Mouse (Mus musculus) adrenal gland, adult (tissue): ENCODE results near the gene Olfr658.

Source experiments
- DNase-seq, 2 experiments: peaks; one replicate each; pipeline ENCODE4 v3.0.0; 2022 to 2023; ENCODE audit warnings: low spot score in 1 of 2; ENCODE audit not compliant: inconsistent age in 2 of 2

The Olfr658 gene

GRCm38 (mm10) chr7:104646841-104647482 is at the start of gene Olfr658:
Gene Olfr658, minus strand, starts transcription at chr7:104647305.
- DNase-seq = peak; percentile 35 to 67

DNA sequence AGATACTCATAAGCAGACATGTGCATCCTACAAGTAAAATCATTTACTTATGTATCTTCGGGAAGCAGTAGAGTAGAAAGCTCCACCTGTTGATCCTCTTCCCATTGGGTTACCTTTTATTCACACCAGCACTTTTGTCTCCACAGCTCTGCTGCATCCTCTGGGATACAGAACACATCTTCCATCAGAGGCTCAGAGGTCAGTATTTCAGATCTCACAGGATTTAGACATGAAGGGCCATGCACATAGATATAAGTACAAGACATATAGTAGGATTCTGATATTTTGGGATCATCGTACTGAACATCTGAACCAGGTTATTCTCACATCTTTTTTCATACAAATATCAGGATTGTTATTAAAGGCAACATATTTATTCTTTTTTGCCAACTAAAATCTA is 39.1 kb upstream of the Olfr658 start, which contains the start of gene Olfr661:
Gene Olfr661 (plus strand): TSS at position 301 of the 400 bp plus-strand sequence.
- DNase-seq = no peak

- no peak for DNase-seq
These were observed 19.3 kb upstream of the Olfr658 start, which contains the start of gene Olfr659 for GRCm38 (mm10) chr7:104666453-104666852. Gene Olfr659, plus strand, starts transcription at chr7:104666753.

- no peak for DNase-seq
These were observed 22.6 kb downstream of the Olfr658 start, which contains the start of gene Olfr657 for GRCm38 (mm10) chr7:104624494-104624893. Gene Olfr657, plus strand, starts transcription at chr7:104624794.

GRCm38 (mm10) chr7:104613655-104614054 is 33.5 kb downstream of the Olfr658 start, which contains the start of gene Olfr656:
Gene Olfr656, plus strand, starts transcription at chr7:104613955.
- no peak for DNase-seq

DNA sequence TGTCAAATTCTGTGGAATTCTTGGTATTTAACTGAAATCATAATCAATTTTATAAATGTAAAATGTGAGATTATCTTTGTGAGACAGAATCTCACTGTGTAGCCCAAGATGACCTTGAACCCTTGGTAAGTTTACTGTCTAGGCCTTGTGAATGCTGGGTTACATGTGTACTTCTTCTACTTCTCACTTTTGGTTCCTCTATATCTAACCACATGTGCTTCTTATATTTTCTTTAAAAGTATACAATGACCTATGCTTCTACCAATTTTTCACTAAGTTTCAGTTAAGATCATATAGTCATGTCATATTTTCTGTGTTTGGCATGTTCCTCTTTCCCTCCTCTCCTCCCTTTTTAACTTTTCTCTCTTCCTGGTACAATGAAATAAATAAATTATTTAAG is 42.4 kb downstream of the Olfr658 start:
- DNase-seq = no peak

GRCm38 (mm10) chr7:104603173-104603572 is 43.9 kb downstream of the Olfr658 start:
- peak; percentile 43 to 70 for DNase-seq

- no peak for DNase-seq
These were observed 45.4 kb downstream of the Olfr658 start, which contains the start of gene Olfr655 for GRCm38 (mm10) chr7:104601679-104602078. Gene Olfr655, minus strand, starts transcription at chr7:104601779.
